Mouse (Mus musculus): Measurements from ENCODE around the gene Fen1.

DNA sequence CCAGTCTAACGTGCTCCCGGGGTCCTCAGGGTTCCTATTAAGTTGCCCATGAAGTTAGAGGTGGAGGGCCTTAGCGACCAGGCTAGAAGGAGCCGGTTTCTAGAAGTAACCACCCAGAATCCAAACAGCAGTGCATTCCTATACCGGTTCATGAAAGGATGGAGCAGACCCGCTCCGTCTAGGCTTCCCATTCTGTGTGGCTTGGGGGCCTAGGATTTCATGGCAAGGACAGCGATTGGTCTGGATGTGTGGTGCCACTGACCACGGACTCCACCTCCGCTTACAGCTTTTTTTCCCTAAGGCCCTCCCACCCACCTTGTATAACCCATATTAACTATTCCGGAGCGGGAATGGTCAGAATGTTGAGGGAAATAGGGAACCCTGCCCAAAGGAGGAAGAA lies 19.9 kb downstream of the Fen1 start:
- TF ChIP-seq POLR2A (IDR thresholded peaks at IDR 0.05; ENCODE audit: low read depth, low read length) (peak; percentile 93), CTCF (IDR thresholded peaks at IDR 0.05; ENCODE audit: borderline replicate concordance, insufficient read depth, low read length) (no peak)
